8 mouse cellular contexts compared by ENCODE assay signal in genomic region chr17:30197280-30198030, GRCm38 (mm10).
DNase-seq lines count a peak whose midpoint lies in the region; ATAC-seq and TF ChIP-seq lines count a peak whose summit lies in the region.

No protein-coding gene starts in this region.

- H3K9me3 ChIP-seq in forebrain, embryonic 10.5 days, result no peaks in the 10 kb centered on the region
- no peaks in the 10 kb centered on the region for H3K9me3 ChIP-seq in forebrain, postnatal 0 days (ENCODE audit: low read length)
- no peaks in the 10 kb centered on the region for H3K9me3 ChIP-seq in embryonic facial prominence, embryonic 12.5 days
- no peaks in the 10 kb centered on the region for H3K9me3 ChIP-seq in liver, embryonic 12.5 days (replicated peaks)
- no peaks in the 10 kb centered on the region for H3K9me3 ChIP-seq in stomach, embryonic 16.5 days (replicated peaks; ENCODE audit: control insufficient read depth, low read length)

- H3K9ac ChIP-seq in forebrain, postnatal 0 days, result no peak overlapping the region
- H3K9ac ChIP-seq in embryonic facial prominence, embryonic 12.5 days, result no peak overlapping the region
- H3K9ac ChIP-seq in liver, embryonic 12.5 days, result no peak overlapping the region
- H3K9ac ChIP-seq in stomach, embryonic 16.5 days (ENCODE audit: low read length), result peak overlapping the region; percentile 28; the same call in 1 of the 2 replicates

- no peak for TF ChIP-seq CTCF in forebrain, postnatal 0 days (IDR thresholded peaks at IDR 0.05; ENCODE audit: low read depth)

- no peak for DNase-seq in forebrain, embryonic 10.5 days (ENCODE audit: extremely low spot score, low spot score)
- DNase-seq in forebrain, postnatal 0 days, result no peak
- DNase-seq in left cerebral cortex, adult 8-10 months (ENCODE audit: low spot score in 2 of 2), result peak; percentile 6 to 11
- no peak for DNase-seq in left cerebral cortex, postnatal 4 days
- no peak for DNase-seq in embryo, embryonic 10.5 days (ENCODE audit: low spot score)

- ATAC-seq in forebrain, postnatal 0 days, result no peak
- no peak for ATAC-seq in embryonic facial prominence, embryonic 12.5 days (ENCODE audit: insufficient number of reproducible peaks, insufficient read depth, low FRiP score, low TSS enrichment)
- 0 out of 2 replicates have a peak, but pooled peaks have one; percentile 5 for ATAC-seq in liver, embryonic 12.5 days
- no peak for ATAC-seq in stomach, embryonic 16.5 days (ENCODE audit: insufficient read depth, low FRiP score)

- H3K27me3 ChIP-seq in forebrain, embryonic 10.5 days (ENCODE audit: poor library complexity, severe bottlenecking), result no peaks in the 10 kb centered on the region; the same call in 1 of the 2 replicates
- no peaks in the 10 kb centered on the region for H3K27me3 ChIP-seq in forebrain, postnatal 0 days (ENCODE audit: insufficient read depth, low read length)
- no peaks in the 10 kb centered on the region for H3K27me3 ChIP-seq in embryonic facial prominence, embryonic 12.5 days
- no peaks in the 10 kb centered on the region for H3K27me3 ChIP-seq in liver, embryonic 12.5 days (replicated peaks)
- H3K27me3 ChIP-seq in stomach, embryonic 16.5 days (ENCODE audit: control insufficient read depth, insufficient read depth, low read length), result no peaks in the 10 kb centered on the region

- 72% methylated on average over 12 of the region's 12 CpGs for WGBS in forebrain, embryonic 10.5 days
- WGBS in forebrain, postnatal 0 days, result 62% methylated on average over 12 of the region's 12 CpGs
- 45% methylated on average over 12 of the region's 12 CpGs for WGBS in embryonic facial prominence, embryonic 12.5 days
- WGBS in liver, embryonic 12.5 days (ENCODE audit: insufficient replicate concordance), result 52% methylated on average over 12 of the region's 12 CpGs
- WGBS in stomach, embryonic 16.5 days, result 65% methylated on average over 12 of the region's 12 CpGs

- no peak overlapping the region for H3K4me3 ChIP-seq in forebrain, embryonic 10.5 days
- H3K4me3 ChIP-seq in forebrain, postnatal 0 days (ENCODE audit: low read depth, low read length), result no peak overlapping the region
- H3K4me3 ChIP-seq in embryonic facial prominence, embryonic 12.5 days, result no peak overlapping the region
- no peak overlapping the region for H3K4me3 ChIP-seq in liver, embryonic 12.5 days
- no peak overlapping the region for H3K4me3 ChIP-seq in stomach, embryonic 16.5 days (replicated peaks; ENCODE audit: low read length)

- peaks cover 53% of the 10 kb centered on the region for H3K36me3 ChIP-seq in forebrain, embryonic 10.5 days (replicated peaks)
- peaks cover 4% of the 10 kb centered on the region; the same call in 1 of the 2 replicates for H3K36me3 ChIP-seq in forebrain, postnatal 0 days (ENCODE audit: insufficient read depth)
- peaks cover 4% of the 10 kb centered on the region; the same call in 1 of the 2 replicates for H3K36me3 ChIP-seq in embryonic facial prominence, embryonic 12.5 days
- H3K36me3 ChIP-seq in liver, embryonic 12.5 days, result peaks cover 20% of the 10 kb centered on the region
- no peaks in the 10 kb centered on the region for H3K36me3 ChIP-seq in stomach, embryonic 16.5 days (ENCODE audit: control insufficient read depth, insufficient read depth, low read length)

- intact Hi-C loops in left cerebral cortex, postnatal 4 days (cut with DNase I), result no loop called here

- H3K4me1 ChIP-seq in forebrain, embryonic 10.5 days, result peaks cover 68% of the 10 kb centered on the region
- peaks cover 29% of the 10 kb centered on the region for H3K4me1 ChIP-seq in forebrain, postnatal 0 days (ENCODE audit: insufficient read depth)
- H3K4me1 ChIP-seq in embryonic facial prominence, embryonic 12.5 days, result peaks cover 45% of the 10 kb centered on the region
- peaks cover 32% of the 10 kb centered on the region for H3K4me1 ChIP-seq in liver, embryonic 12.5 days
- peaks cover 47% of the 10 kb centered on the region for H3K4me1 ChIP-seq in stomach, embryonic 16.5 days (ENCODE audit: control insufficient read depth, insufficient read depth, low read length)

- H3K27ac ChIP-seq in forebrain, embryonic 10.5 days, result peak overlapping the region; percentile 60
- H3K27ac ChIP-seq in forebrain, postnatal 0 days (ENCODE audit: low read depth, low read length), result no peak overlapping the region
- H3K27ac ChIP-seq in embryonic facial prominence, embryonic 12.5 days, result peak overlapping the region; percentile 37; the same call in 1 of the 2 replicates
- peak overlapping the region; percentile 13; the same call in 1 of the 2 replicates for H3K27ac ChIP-seq in liver, embryonic 12.5 days
- peak overlapping the region; percentile 44 for H3K27ac ChIP-seq in stomach, embryonic 16.5 days (ENCODE audit: low read length)

- H3K4me2 ChIP-seq in forebrain, postnatal 0 days (ENCODE audit: low read depth), result no peak overlapping the region
- H3K4me2 ChIP-seq in embryonic facial prominence, embryonic 12.5 days (replicated peaks), result no peak overlapping the region
- no peak overlapping the region for H3K4me2 ChIP-seq in liver, embryonic 12.5 days
- H3K4me2 ChIP-seq in stomach, embryonic 16.5 days (ENCODE audit: low read depth, low read length), result no peak overlapping the region

Comparison
In these comparisons a context has a peak if more than half of its experiments do, and no peak if none do; other contexts are left out.
1. DNase-seq: peak in left cerebral cortex, adult 8-10 months (2 of 2); none in forebrain, embryonic 10.5 days (single experiment), forebrain, postnatal 0 days (single experiment), left cerebral cortex, postnatal 4 days (single experiment) and embryo, embryonic 10.5 days (single experiment).